Mouse (Mus musculus) activated CD4-positive, CD25-positive, alpha-beta regulatory T cell, adult 9 weeks (primary cell): ENCODE results near the gene Myl7. TPM values are rescaled to one million over a fixed set of nuclear protein-coding genes. Genes with fewer than 3 reads are reported as not detected.

Experiments
- polyA plus RNA-seq: library from polyadenylated mRNA; unstranded; fragments of 100-300 nt; shearing (Covaris generic); gene quantifications from one replicate; pipeline ENCODE4 v1.2.1, GENCODE M21; 2017

Gene Myl7
- not detected for polyA plus RNA-seq

GRCm38 (mm10) chr11:5898531-5898930 lies at the start of gene Myl7:
Gene Myl7, minus strand, starts transcription at chr11:5898782.

GRCm38 (mm10) chr11:5877921-5878526 lies 20.6 kb downstream of the Myl7 start, which contains the start of gene Pold2:
Gene Pold2, minus strand, starts transcription at chr11:5878292.

GRCm38 (mm10) chr11:5861678-5862393 lies 36.7 kb downstream of the Myl7 start, which contains the start of gene Aebp1:
Gene Aebp1, plus strand, starts transcription at chr11:5861947.

Other genes with a start within 250 kb of the Myl7 start
- gene Mrps24, start 183.1 kb downstream of the Myl7 start, polyA plus RNA-seq = 41.0 TPM
- 31.9 TPM for gene Urgcp, start 136.4 kb downstream of the Myl7 start, polyA plus RNA-seq
- 296 TPM for gene Dbnl, start 110.3 kb downstream of the Myl7 start, polyA plus RNA-seq
- 4.2 TPM for gene Pgam2, start 95.0 kb downstream of the Myl7 start, polyA plus RNA-seq
- gene Polm, start 60.8 kb downstream of the Myl7 start, polyA plus RNA-seq = 39.0 TPM
- 0.78 TPM for gene Aebp1, start 36.8 kb downstream of the Myl7 start, polyA plus RNA-seq
- gene Pold2, start 20.5 kb downstream of the Myl7 start, polyA plus RNA-seq = 67.9 TPM
- gene Gck, start 51.3 kb upstream of the Myl7 start, polyA plus RNA-seq = not detected
- 63.7 TPM for gene Ykt6, start 56.9 kb upstream of the Myl7 start, polyA plus RNA-seq
- gene Camk2b, start 167.6 kb upstream of the Myl7 start, polyA plus RNA-seq = 20.6 TPM